Comparison of ENCODE assay signal across 27 mouse cellular contexts in the genomic region with DNA sequence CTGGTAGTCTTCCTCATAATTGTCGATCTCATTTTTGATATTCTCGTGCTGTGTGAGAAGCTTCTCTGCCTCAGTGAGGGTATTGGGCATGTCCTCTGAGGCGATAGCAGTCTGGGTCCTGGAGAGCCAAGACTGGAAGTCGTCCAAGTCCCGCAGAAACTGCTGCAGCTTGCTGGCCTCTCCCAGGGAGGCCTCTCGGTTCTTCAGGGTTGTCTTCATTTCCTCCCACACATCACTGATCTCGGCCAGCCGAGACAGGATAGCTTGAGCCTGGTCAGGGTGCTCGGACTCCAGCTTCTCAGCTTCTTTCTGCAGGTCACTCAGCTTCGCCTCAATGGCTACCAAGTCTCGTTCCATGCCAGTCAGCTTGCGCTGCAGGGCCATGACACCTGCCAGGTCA.
DNase-seq lines count a peak whose midpoint lies in the region; ATAC-seq lines count a peak whose summit lies in the region.
"Had no signal": no experiment of that assay in that cellular context is flagged by ENCODE, and none has a peak within 500 bp of the region (broad histone marks: within the 10 kb centered on the region; RNA-seq: fewer than 3 reads in every experiment).

No protein-coding gene starts in this region.

- no peaks in the 10 kb centered on the region for H3K27me3 ChIP-seq in heart, embryonic 13.5 days (replicated peaks)
- no peaks in the 10 kb centered on the region for H3K27me3 ChIP-seq in heart, embryonic 10.5 days (ENCODE audit: insufficient read depth, poor library complexity, severe bottlenecking)
- H3K27me3 ChIP-seq in kidney, embryonic 15.5 days: no peaks in the 10 kb centered on the region
- H3K27me3 ChIP-seq: embryonic facial prominence, embryonic 15.5 days; forebrain, embryonic 12.5 days; hindbrain, embryonic 13.5 days; limb, embryonic 12.5 days; liver, embryonic 15.5 days; lung, embryonic 15.5 days; neural tube, embryonic 12.5 days had no signal

- no peaks in the 10 kb centered on the region for H3K9me3 ChIP-seq in heart, embryonic 13.5 days
- H3K9me3 ChIP-seq in heart, embryonic 10.5 days: no peaks in the 10 kb centered on the region
- H3K9me3 ChIP-seq in kidney, embryonic 15.5 days (replicated peaks): no peaks in the 10 kb centered on the region
- H3K9me3 ChIP-seq: embryonic facial prominence, embryonic 10.5 days; embryonic facial prominence, embryonic 15.5 days; forebrain, embryonic 12.5 days; hindbrain, embryonic 13.5 days; limb, embryonic 12.5 days; liver, embryonic 15.5 days; lung, embryonic 15.5 days; neural tube, embryonic 12.5 days had no signal

- no peak overlapping the region for H3K9ac ChIP-seq in heart, embryonic 13.5 days
- H3K9ac ChIP-seq in kidney, embryonic 15.5 days: no peak overlapping the region
- H3K9ac ChIP-seq: embryonic facial prominence, embryonic 15.5 days; forebrain, embryonic 12.5 days; forebrain, postnatal 0 days; hindbrain, embryonic 13.5 days; limb, embryonic 12.5 days; liver, embryonic 15.5 days; lung, embryonic 15.5 days; neural tube, embryonic 12.5 days had no signal

- H3K36me3 ChIP-seq in heart, embryonic 13.5 days: peaks cover 100% of the 10 kb centered on the region
- peaks cover 100% of the 10 kb centered on the region for H3K36me3 ChIP-seq in heart, embryonic 10.5 days
- peaks cover 97% of the 10 kb centered on the region for H3K36me3 ChIP-seq in kidney, embryonic 15.5 days

- peak overlapping the region; percentile 36; the same call in 1 of the 2 replicates for H3K27ac ChIP-seq in heart, embryonic 13.5 days (replicated peaks)
- H3K27ac ChIP-seq in heart, embryonic 10.5 days: no peak overlapping the region
- H3K27ac ChIP-seq in kidney, embryonic 15.5 days: no peak overlapping the region
- H3K27ac ChIP-seq: embryonic facial prominence, embryonic 10.5 days; embryonic facial prominence, embryonic 15.5 days; forebrain, embryonic 12.5 days; hindbrain, embryonic 13.5 days; layer of hippocampus, adult 2 months; left cerebral cortex, adult 2 months; limb, embryonic 12.5 days; liver, embryonic 15.5 days; lung, embryonic 15.5 days; neural tube, embryonic 12.5 days had no signal

- H3K4me2 ChIP-seq in heart, embryonic 13.5 days: no peak overlapping the region
- H3K4me2 ChIP-seq in kidney, embryonic 15.5 days: no peak overlapping the region
- H3K4me2 ChIP-seq: embryonic facial prominence, embryonic 15.5 days; forebrain, embryonic 12.5 days; hindbrain, embryonic 13.5 days; limb, embryonic 12.5 days; liver, embryonic 15.5 days; lung, embryonic 15.5 days; midbrain, embryonic 11.5 days; neural tube, embryonic 12.5 days had no signal

- no peak overlapping the region for H3K4me3 ChIP-seq in heart, embryonic 13.5 days
- no peak overlapping the region for H3K4me3 ChIP-seq in heart, embryonic 10.5 days
- H3K4me3 ChIP-seq in kidney, embryonic 15.5 days (replicated peaks): no peak overlapping the region
- H3K4me3 ChIP-seq: embryonic facial prominence, embryonic 10.5 days; embryonic facial prominence, embryonic 15.5 days; forebrain, embryonic 12.5 days; hindbrain, embryonic 13.5 days; layer of hippocampus, adult 2 months; left cerebral cortex, adult 2 months; limb, embryonic 12.5 days; liver, embryonic 15.5 days; lung, embryonic 15.5 days; myocyte; neural tube, embryonic 12.5 days had no signal

- peak; percentile 28 for DNase-seq in cerebellum, adult 9-11 months
- DNase-seq in cerebellum, adult 9-10 months: no peak
- no peak for DNase-seq in heart, embryonic 10.5 days (ENCODE audit: low spot score)
- no peak for DNase-seq in kidney, postnatal 14 days
- DNase-seq in heart, postnatal 14 days: peak; percentile 38 to 42
- no peak for DNase-seq in spleen, postnatal 10 days (ENCODE audit: low spot score in 2 of 2)
- DNase-seq: B cell, adult 2 months; cerebellum, postnatal 10 days; forebrain, postnatal 0 days; gastrocnemius, postnatal 10 days; right cerebral cortex, postnatal 25 days; thymus, postnatal 14 days had no signal

- ATAC-seq in heart, embryonic 13.5 days (ENCODE audit: extremely low read depth, insufficient number of reproducible peaks, low FRiP score, low TSS enrichment): no peak
- 0 out of 2 replicates have a peak, but pooled peaks have one; percentile 25 for ATAC-seq in kidney, embryonic 15.5 days (replicated peaks; ENCODE audit: low FRiP score)
- ATAC-seq: forebrain, postnatal 0 days; intestine, embryonic 16.5 days had no signal

- WGBS in heart, embryonic 13.5 days: 62% methylated on average over 12 of the region's 12 CpGs
- 79% methylated on average over 12 of the region's 12 CpGs for WGBS in heart, embryonic 10.5 days
- 56% methylated on average over 12 of the region's 12 CpGs for WGBS in kidney, embryonic 15.5 days

- H3K4me1 ChIP-seq in heart, embryonic 13.5 days: peaks cover 26% of the 10 kb centered on the region
- no peaks in the 10 kb centered on the region for H3K4me1 ChIP-seq in heart, embryonic 10.5 days
- H3K4me1 ChIP-seq in kidney, embryonic 15.5 days: no peaks in the 10 kb centered on the region
- H3K4me1 ChIP-seq: embryonic facial prominence, embryonic 10.5 days; embryonic facial prominence, embryonic 15.5 days; forebrain, embryonic 12.5 days; hindbrain, embryonic 13.5 days; limb, embryonic 12.5 days; liver, embryonic 15.5 days; neural tube, embryonic 12.5 days had no signal

- intact Hi-C loops in heart, postnatal 14 days (cut with DNase I): loop anchor here (5.0 kb wide), 1 partner anchor 35 kb away; no protein-coding TSS in a partner anchor

Comparison
In these comparisons a context has a peak if more than half of its experiments do, and no peak if none do; other contexts are left out.
1. DNase-seq: peak in cerebellum, adult 9-11 months (single experiment) and heart, postnatal 14 days (2 of 2); none in cerebellum, adult 9-10 months (single experiment), heart, embryonic 10.5 days (single experiment), kidney, postnatal 14 days (single experiment) and spleen, postnatal 10 days (0 of 2).